Mouse (Mus musculus): Measurements from ENCODE around the gene Pax8.

The Pax8 gene

DNA sequence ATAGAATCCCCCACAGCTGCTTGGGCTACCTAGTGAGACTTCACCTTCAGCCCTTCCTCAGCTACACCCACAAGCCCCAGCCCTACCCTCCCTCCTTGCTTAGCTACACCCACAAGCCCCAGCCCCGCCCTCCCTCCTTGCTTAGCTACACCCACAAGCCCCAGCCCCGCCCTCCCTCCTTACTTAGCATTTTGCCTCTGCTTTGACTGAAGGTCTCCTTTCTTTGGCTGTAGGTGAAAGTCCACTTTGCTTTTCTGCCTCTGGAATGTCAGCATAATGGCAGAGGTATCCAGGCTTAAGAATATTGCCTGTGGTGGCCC, 14.6 kb downstream of the Pax8 start:
- DNase-seq (ENCODE audit: low spot score): no peak

DNA sequence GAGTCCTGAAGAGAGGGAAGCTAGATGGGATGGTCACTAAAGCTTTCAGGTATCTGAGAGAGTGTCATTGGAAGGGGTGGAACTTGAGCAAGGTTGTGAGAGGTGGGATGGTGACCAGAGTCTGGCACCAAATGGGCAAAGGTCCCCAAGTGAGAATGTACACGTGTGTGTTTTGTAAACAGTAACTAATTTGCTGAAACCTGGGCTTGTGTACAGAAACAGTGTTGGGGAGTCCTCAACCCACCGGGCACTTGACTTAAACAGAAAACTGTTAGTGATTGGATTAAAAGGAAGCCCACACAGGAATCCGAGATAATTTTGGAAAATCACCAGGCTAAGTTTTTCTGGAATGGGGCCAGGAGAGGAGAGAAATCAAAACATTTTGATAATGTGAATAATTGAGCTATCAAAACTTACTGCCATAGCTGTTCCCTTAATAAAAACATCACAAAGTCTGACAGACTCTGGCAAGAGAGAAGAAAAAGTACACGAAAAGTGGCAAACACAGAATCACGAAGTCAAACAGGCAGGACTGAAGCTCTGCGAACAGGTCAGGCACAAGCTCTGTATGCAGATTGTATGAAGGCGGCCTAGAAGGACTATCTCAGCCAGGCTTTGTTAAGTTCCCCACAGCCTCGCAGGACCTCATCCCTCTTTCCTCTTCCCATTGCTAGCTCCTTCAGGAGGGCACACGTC, 15.1 kb downstream of the Pax8 start:
- DNase-seq (ENCODE audit: low spot score): no peak

DNA sequence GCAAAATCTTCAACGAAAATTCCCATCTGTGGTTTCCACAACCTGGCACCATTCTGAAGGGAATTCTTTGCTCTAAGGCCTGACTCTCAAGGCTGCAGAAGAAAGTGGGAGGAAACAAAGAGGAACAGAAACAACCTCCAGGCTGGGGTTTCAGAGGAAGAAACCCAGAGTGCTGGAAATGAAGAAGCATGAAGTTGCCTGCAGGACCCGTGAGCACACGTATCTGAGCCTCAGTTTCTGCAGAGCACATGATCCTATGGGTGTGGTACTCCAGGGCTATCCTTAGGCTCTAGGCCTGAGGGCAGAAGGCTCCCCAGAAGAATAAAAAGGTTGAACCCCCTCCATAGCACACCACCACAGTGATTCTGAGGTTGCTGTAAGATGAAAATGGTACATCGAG, 18.6 kb downstream of the Pax8 start:
- DNase-seq (ENCODE audit: low spot score): no peak

DNA sequence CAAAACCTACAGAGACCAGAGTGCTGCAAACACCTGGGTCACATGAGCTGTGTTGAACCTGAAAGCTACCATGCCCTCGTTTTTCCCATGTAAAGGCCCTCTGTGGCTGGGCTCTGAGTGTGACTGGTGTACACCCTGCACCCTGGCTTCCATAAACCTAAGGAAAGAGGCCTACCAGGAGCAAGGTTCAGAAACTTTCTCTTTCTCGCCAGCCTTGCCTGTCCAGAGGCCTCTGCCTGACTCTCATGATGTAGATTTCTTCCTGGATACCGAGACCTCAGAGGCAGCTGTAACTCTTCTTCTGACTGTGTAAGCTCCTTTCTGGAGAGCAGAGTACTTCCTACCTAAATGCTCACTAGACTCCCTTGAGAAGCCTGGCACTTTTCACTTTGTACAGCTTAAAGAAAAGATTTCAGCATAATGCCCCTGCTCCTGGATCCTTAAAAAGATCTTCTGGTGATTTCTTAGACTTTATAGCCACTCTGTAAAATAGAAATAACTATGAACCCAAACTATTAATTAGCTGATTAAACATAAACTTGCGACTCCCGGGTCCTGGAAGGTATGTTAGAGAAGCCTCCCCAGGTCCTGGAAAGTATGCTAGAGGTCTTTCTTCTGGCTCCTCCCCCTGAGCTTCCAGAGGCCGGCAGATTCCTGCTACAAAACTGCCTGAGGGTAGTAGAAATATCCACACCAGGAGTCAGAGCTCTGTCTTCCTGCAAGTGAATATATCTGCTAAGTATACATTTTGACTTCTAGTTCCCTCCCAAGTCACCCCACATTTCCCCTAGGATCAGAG, 20.1 kb downstream of the Pax8 start:
- DNase-seq (ENCODE audit: low spot score): no peak

DNA sequence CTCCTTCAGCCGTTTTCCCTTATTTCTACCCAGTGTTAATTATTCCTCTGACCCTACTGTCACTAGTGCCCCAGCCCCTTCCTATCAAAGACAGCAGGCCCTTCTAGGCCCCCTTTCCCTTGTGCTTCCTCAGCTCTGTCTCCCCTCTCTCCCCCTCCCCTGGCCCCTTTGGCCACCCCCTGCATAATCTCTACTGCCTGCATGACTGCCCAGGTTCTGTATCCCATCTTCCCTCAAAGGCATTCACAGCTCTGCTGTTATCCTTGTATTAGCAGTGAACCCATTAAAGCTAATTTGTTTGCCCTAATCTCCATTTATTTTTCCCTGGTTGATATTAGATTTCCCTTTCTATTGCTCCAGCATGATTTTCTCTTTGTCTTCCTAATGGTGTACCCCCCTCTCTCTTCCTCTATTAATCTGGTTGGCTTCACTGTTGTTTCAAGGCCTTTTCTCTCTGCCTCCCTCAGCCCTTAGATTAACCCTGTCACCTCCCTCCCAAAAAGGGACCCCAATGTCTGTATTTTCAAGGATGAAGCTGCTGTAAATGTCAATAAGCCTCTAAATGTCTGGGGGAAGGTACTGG, 20.9 kb downstream of the Pax8 start:
- no peak for DNase-seq (ENCODE audit: low spot score)

DNA sequence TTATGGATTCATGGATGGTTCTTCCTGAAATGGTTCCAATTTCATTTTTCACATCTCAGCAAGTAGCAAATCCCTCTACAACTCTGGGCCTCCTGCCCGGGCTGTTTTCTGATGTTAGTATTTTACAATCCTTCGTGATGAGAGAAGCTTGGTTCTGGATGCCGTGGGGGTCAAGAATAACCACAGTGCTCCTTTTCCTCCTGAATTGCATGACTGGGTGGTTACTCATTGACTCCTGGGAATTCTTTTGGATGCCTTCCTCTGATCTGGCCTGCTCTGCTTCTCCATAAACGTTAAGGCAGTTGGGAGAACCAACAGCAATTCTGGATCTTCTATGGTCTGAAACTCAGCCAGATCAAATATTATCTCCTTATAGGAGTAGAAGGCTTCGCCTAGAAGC, 22.2 kb downstream of the Pax8 start:
- DNase-seq (ENCODE audit: low spot score): no peak

DNA sequence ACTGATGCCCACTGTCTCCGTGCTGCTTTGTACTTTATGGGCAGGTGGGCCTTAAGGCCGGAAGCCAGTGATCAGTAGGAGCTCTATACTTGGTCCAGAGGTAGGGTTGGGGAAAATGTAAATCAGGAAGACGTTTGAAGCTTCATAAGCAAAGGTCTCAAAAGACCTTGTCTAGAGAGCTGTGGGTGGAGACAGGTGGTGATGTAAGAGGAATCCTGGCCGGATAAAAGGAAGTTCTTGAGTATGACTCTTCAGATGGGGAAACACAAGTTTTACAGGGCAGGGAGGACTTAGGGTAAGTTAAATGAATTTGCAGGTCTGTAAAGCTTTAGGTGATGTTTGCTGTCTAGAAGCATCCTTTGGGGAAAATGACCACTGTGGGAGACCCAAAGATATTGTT, 26.3 kb downstream of the Pax8 start:
- DNase-seq (ENCODE audit: low spot score): no peak

DNA sequence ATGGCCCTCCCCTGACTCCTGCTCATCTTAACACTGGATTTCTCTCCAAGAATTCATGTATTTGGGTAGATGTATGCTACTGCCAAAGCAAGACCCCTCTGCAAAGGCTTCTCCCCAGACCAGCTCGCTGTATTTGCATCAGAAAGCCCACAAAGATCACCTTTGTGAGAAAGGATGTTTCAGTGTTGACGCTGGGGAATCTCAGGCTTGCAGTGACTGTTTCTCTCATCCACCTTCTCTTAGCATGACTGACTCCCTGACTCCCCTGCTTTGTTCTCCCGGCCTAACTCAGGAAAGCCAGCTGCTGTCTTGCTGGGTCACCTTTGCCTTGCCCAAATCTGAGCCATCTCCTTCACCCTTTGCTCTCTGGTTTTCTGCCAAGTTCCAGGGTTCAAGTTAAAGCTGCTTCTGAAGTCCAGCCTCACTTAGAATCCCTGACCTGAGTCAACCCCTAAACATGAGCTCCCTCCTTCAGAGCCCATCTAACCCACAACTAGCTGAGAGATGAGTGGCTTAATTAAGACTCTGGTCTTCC, 32.1 kb downstream of the Pax8 start:
- DNase-seq (ENCODE audit: low spot score): no peak

DNA sequence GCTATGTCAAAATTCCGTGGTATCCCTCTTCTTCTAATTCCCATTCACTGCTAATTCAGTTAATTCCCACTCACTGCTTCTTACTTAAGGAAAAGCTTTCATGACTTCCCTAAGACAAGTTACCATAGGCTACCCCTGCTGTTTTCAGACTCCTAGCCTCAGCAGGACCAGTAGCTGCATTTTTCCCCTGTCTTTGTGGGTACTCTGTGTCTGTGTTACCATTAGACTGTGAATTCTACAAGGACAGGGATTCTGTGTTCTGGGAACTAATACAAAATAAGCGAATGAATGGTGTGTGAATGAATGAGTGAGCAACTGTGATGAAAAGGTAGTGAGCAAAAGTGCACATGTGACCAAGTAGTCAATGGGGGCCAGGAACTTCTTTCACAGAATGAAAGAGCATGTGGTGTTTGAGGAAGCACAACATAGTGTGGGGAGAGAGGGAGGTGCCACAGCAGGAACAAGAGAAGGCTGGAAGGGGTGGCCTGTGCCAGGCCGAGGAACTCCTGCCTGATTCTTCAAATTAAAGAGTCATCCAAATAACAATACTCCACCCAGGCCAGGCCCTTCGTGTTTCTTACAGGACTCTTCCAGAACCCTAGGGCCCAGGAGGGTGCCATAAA, 33.0 kb downstream of the Pax8 start:
- no peak for DNase-seq (ENCODE audit: low spot score)

DNA sequence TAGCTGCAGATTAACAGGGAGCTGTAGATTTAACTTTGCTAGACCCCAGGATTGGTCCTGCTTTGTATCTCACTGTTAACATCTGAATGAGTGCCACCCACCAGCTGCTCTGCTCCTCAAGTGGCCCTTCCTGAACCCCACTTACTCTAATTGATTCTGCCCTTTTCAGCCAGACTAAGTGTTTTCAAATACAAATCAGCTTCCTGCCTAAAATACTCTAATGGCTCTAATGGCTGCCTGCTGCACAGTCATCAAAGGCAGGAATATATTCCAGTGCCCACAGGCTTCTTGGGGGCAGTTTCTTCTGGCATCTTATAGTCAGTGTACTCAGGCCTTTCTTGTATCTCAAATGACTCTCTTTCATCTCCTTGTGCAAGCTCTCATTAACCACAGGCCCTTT, 33.5 kb downstream of the Pax8 start:
- DNase-seq (ENCODE audit: low spot score): no peak

DNA sequence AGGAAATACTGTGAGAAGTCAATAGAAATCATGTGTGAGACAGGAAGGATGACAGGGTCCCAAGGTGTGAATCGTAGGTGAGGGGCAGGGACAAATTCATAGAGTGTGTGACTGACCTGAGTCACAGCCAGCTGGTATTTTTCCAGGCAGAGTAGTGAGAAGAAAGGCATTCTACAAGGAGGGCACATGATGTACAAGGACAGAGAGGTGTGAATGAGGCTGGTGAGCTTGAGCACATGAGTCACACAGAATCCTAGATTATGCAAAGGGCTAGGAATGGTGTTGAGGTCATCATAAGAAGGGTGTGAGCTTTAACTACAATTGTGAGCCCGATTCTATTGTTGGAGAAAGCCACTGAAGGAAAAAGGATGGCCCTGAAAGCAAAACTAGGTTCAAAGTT, 35.3 kb downstream of the Pax8 start:
- no peak for DNase-seq (ENCODE audit: low spot score)

DNA sequence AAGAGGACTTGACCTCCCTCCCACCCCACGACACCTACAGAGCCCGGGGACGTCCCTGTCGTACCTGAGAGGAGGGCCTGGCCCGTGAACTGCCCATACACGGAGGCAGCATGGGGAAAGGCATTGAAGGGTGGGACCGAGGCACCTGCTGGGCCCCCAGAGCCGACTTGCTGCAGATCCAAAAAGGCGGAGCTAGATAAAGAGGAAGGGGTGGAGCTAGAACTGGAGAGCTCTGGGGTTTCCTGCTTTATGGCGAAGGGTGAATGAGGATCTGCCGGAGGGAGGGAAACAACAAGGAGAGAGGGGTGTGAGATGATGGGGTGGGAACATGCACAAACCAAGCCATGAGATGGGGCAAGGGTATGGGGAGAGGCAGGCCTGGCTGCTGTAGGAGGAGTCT, 39.7 kb downstream of the Pax8 start:
- DNase-seq (ENCODE audit: low spot score): no peak

DNA sequence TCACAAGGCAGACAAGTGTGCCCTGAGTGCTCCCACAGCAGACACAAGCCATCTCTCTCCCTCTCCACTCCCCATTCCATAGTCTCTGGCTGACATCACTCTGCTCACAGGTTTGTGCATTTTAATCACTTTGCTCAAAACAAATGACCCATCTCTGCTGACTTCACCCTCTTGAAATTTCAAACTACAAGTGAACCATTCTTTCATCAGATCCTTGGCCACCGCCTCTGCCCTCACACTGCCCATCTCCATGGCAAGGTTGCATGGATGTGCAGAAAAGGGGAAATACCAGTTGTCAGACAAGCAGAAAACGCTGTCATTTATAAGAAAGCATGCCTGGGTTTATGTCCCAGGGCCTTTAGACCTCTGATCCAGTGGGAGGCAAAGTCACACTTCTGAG, 40.7 kb downstream of the Pax8 start:
- DNase-seq (ENCODE audit: low spot score): no peak

DNA sequence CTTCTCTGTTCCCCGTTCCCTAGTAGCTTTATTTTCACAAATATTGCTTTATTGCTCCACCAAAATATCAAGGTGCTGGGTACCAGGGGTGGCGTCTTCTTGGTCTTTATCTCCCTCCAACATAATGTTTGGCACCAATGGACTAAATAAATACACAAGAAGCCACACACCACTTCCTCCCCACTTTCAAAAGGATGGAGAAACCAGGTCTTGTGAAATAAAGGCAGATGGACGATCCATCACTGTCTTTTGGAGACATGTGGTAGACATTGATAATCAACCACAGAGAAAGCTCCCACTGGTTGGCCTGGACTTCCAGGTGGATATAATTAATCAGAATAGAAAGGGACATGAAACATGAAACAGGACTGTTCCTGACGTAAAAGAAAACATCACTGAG, 45.6 kb downstream of the Pax8 start:
- no peak for DNase-seq (ENCODE audit: low spot score)

DNA sequence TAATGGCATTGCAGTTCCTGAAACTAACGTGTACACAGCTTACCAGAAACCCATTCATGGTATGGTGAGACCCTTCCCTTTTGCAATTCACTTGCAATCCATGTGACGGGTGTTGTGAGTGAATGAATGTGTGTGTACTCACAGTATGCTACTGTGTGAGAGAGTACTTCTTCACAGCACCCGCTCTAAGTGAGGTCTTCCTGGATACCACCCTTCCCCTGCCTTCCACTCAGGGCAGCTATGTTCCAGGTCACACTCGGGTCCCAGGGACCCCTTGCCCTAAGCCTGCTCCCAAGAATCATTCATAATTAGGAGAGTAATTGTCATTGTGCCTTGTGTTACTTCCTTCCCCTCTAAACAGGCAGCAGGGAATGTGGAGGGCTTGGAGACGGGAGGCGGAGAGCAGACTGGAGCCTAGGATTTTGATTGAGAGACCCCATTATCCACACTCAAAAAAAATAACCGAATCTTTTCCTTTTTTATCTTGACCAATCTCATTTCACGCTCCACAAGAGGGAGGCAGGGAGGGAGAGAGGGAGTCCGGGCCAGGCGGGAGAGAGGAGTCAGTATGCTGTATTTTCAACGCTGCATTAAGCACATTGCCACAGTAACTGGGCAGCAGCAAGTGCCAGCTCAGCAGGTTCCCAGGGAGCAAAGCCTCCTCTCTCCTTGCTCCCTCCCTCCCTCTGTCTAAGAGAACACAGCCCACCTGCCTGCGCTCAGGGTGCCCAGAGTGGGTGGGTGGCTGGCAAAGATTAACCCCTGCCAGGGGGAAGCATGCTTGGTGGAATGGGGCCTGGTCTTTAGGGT, 47.3 kb downstream of the Pax8 start:
- DNase-seq (ENCODE audit: low spot score): no peak

DNA sequence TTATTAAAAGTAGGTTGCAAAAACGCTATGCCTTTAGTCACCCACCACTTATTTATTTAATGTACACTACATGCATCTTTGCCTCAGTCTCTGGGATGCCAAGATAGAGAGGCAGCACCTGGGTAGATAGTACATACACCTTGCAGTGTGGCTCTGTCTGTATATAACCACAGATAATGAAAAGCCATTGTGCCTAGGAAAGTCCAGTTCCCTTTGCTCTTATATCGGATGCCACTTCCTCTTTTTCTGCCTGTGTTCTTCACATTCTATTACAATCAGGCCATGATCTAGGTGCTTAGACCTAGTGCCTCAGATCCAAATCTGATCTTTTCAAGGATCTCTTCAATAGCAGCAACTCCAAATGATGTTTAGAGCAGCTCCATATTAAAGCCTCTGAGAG, 49.8 kb downstream of the Pax8 start:
- DNase-seq (ENCODE audit: low spot score): no peak

DNA sequence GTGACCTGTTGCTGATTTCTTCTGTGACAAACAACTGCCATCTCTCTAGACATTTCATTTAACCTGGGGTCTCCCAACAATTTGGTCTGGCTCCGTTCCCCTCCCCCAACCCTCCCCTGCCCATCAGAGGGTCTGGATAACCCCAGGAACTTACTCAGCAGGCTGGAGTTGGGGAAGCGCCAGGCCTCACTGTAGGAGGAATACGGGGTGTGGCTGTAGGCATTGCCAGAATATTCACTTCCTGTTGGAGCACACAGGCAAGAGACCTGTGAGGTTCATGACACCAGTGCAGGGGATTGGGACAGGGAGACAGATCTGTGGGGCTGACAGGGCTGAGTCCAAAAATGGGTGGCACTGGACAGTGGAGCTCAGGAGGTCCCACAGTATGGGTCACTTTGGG, 52.6 kb downstream of the Pax8 start:
- DNase-seq (ENCODE audit: low spot score): no peak

DNA sequence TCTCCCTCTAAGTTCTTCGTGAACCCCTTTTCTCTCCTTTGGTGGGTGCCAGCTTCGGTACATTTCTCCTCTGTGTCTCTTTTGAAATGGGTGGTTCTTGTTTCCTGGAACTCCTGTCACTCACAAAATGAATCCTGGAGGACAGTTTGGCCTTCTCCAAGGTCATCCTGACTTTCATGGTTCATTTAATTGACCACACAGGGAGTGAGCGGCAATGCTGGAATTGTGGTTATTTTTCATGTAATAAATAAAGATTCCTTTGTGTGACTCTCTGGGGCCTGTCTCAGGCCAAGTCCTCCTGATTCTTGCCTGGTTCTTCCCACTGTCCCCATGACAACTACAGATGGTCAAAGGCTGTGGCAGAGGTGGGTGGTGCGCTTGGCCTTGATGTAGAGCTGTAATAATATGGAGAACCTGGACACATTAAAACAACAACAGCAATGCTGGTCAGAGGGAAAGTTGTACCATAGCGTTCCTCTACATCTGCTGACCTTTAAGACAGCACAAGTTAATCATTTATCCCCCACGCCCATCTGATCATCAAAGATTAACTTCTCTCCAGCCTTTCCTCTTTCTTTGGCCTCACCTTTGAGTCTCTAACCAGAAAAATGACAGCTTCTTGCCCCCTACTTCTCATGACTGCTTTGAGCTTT, 54.1 kb downstream of the Pax8 start:
- DNase-seq (ENCODE audit: low spot score): no peak

DNA sequence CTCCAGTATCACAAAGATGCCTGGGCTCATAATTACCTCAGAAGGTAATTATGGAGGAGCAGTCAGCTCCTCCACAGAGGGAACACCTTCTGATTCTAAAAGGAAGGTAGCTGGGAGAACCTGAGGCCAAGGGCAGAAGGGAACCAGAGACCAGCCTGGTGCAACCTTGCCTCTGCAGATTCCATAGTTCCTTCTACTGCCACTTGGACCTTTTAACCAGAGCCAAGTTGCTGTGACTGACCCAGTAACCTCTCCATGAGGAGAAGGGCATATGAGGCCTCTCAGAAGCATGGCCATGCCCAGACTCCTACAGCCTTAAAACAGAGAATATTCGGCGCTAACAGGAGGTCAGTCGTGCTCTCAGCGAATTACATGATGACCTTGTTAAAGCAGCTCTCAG, 57.8 kb downstream of the Pax8 start:
- no peak for DNase-seq (ENCODE audit: low spot score)

DNA sequence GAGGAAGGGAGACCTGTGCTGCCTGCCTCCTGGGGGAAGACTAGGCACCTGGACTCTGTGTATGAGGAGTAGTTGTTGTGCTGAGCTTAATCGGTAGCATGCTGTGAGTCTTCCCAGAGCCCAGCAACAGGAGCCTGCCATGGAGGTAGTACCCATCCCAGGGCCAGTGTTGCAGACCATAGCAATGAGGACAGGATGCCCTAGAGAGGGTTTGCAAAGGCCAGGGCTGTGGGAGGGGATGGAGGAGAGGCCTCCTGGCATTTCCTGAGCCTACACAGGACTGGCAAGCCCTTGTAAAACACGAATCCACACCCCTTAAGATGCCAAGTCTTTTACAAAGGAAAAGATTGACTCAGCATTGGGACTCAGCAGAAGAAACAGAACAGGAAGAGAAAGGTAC, 58.3 kb downstream of the Pax8 start:
- peak; percentile 14 for DNase-seq (ENCODE audit: low spot score)

DNA sequence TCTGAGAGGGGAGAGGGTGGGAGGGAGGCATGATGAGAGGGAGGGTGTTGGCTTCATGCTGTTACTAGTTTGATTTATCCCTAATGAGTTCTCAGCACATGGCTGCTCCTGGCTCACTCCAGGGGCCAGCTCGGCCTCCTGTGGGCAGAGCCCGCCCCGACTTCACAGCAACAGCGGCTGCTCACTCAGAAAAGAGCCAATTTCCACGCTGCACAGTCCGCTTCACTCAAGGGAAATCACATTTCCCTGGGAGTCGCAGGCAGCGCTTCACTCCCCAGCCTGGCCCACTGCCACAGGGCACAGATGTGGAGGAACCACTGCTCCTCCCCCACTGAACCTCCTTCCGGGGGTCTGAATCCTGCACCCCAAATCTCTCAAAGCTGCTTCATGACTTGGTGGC, 58.7 kb downstream of the Pax8 start:
- DNase-seq (ENCODE audit: low spot score): peak; percentile 25

DNA sequence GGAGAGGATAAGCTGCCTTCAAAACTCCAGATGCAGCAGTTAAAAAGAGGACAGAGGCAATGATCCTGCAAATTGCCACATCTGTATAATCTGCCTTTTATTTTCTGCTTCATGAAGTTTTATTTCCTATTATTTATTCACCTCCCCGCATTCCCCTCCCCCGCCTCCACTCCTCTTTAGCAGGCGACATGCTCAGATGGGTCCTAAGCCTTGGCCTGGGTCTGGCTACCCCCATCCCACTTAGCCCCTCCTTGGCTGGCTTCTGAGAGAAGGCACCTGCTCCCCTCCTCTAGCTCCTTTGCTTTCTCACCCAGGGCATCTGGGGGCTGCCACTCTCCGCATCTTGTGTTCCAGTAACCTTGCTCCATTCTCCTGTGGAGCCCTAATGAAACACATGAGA, 61.7 kb downstream of the Pax8 start:
- DNase-seq (ENCODE audit: low spot score): no peak
